Mouse (Mus musculus): Measurements from ENCODE around the gene Edem3. TPM values are rescaled to one million over a fixed set of nuclear protein-coding genes. Genes with fewer than 3 reads are reported as not detected.
"Not testable (repeated sequence)": the region's sequence is repeated elsewhere in the genome, so short reads cannot be mapped to it uniquely, and the experiment has no call there.

Gene Edem3
- polyA plus RNA-seq, 1 experiment from 2014 or later, result 30.2 TPM

- H3K4me2 ChIP-seq (replicated peaks), result no peak overlapping the region
- no peak for ATAC-seq (ENCODE audit: low FRiP score)
- no peaks in the 10 kb centered on the region for H3K27me3 ChIP-seq
- H3K9ac ChIP-seq, result no peak overlapping the region
- no peak overlapping the region for H3K27ac ChIP-seq
- H3K4me3 ChIP-seq, result no peak overlapping the region
- H3K4me1 ChIP-seq, result no peaks in the 10 kb centered on the region
- no peaks in the 10 kb centered on the region for H3K9me3 ChIP-seq (replicated peaks)
- H3K36me3 ChIP-seq, result no peaks in the 10 kb centered on the region
- 91% methylated on average over 8 of the region's 8 CpGs for WGBS
Measured at GRCm38 (mm10) chr1:151718575-151718974, 36.6 kb upstream of the Edem3 start.

- 90% methylated on average over 5 of the region's 5 CpGs for WGBS
- no peak overlapping the region for H3K27ac ChIP-seq
- H3K9me3 ChIP-seq (replicated peaks), result no peaks in the 10 kb centered on the region
- no peaks in the 10 kb centered on the region for H3K36me3 ChIP-seq
- no peak for ATAC-seq (ENCODE audit: low FRiP score)
- H3K4me2 ChIP-seq (replicated peaks), result no peak overlapping the region
- no peak overlapping the region for H3K9ac ChIP-seq
- no peaks in the 10 kb centered on the region for H3K27me3 ChIP-seq
- no peaks in the 10 kb centered on the region for H3K4me1 ChIP-seq
- no peak overlapping the region for H3K4me3 ChIP-seq
Measured at GRCm38 (mm10) chr1:151719911-151720310, 35.3 kb upstream of the Edem3 start.

- 88% methylated on average over 2 of the region's 2 CpGs for WGBS
Measured at GRCm38 (mm10) chr1:151720566-151720965, 34.6 kb upstream of the Edem3 start.

GRCm38 (mm10) chr1:151721357-151721983, 33.7 kb upstream of the Edem3 start:
- H3K9ac ChIP-seq, result no peak overlapping the region
- WGBS, result 84% methylated on average over 10 of the region's 10 CpGs
- ATAC-seq (ENCODE audit: low FRiP score), result no peak
- no peaks in the 10 kb centered on the region for H3K4me1 ChIP-seq
- no peaks in the 10 kb centered on the region for H3K27me3 ChIP-seq
- no peaks in the 10 kb centered on the region for H3K9me3 ChIP-seq (replicated peaks)
- no peak overlapping the region for H3K4me3 ChIP-seq
- H3K36me3 ChIP-seq, result no peaks in the 10 kb centered on the region
- no peak overlapping the region for H3K27ac ChIP-seq
- H3K4me2 ChIP-seq (replicated peaks), result no peak overlapping the region

More at GRCm38 (mm10) chr1:151720566-151720965, 34.6 kb upstream of the Edem3 start:
- Histone ChIP-seq H3K4me3 (no peak overlapping the region), H3K36me3 (no peaks in the 10 kb centered on the region), H3K4me2 (replicated peaks) (no peak overlapping the region), H3K9ac (no peak overlapping the region), H3K27ac (no peak overlapping the region), H3K9me3 (replicated peaks) (no peaks in the 10 kb centered on the region), H3K27me3 (no peaks in the 10 kb centered on the region), H3K4me1 (no peaks in the 10 kb centered on the region)
- ATAC-seq (ENCODE audit: low FRiP score), result no peak

- ATAC-seq (ENCODE audit: low FRiP score), result no peak
- H3K36me3 ChIP-seq, result no peaks in the 10 kb centered on the region
- no peaks in the 10 kb centered on the region for H3K4me1 ChIP-seq
- H3K27me3 ChIP-seq, result no peaks in the 10 kb centered on the region
- H3K4me3 ChIP-seq, result no peak overlapping the region
- no peak overlapping the region for H3K9ac ChIP-seq
- no peak overlapping the region for H3K27ac ChIP-seq
- no peak overlapping the region for H3K4me2 ChIP-seq (replicated peaks)
- WGBS, result 82% methylated on average over 4 of the region's 4 CpGs
- no peaks in the 10 kb centered on the region for H3K9me3 ChIP-seq (replicated peaks)
Measured at GRCm38 (mm10) chr1:151723771-151724170, 31.4 kb upstream of the Edem3 start.

GRCm38 (mm10) chr1:151725590-151725989, 29.6 kb upstream of the Edem3 start:
- Histone ChIP-seq H3K4me3 (no peak overlapping the region), H3K9ac (no peak overlapping the region), H3K36me3 (no peaks in the 10 kb centered on the region), H3K9me3 (replicated peaks) (no peaks in the 10 kb centered on the region), H3K27ac (no peak overlapping the region), H3K4me2 (replicated peaks) (no peak overlapping the region), H3K27me3 (no peaks in the 10 kb centered on the region), H3K4me1 (no peaks in the 10 kb centered on the region)
- 90% methylated on average over 2 of the region's 2 CpGs for WGBS
- ATAC-seq (ENCODE audit: low FRiP score), result no peak

GRCm38 (mm10) chr1:151726358-151726757, 28.8 kb upstream of the Edem3 start:
- Histone ChIP-seq H3K27me3 (no peaks in the 10 kb centered on the region), H3K9me3 (replicated peaks) (no peaks in the 10 kb centered on the region), H3K36me3 (no peaks in the 10 kb centered on the region), H3K4me3 (no peak overlapping the region), H3K4me2 (replicated peaks) (no peak overlapping the region), H3K9ac (no peak overlapping the region), H3K4me1 (no peaks in the 10 kb centered on the region), H3K27ac (no peak overlapping the region)
- WGBS, result 75% methylated on average over 6 of the region's 6 CpGs
- no peak for ATAC-seq (ENCODE audit: low FRiP score)

GRCm38 (mm10) chr1:151728141-151728540, 27.0 kb upstream of the Edem3 start:
- Histone ChIP-seq H3K4me3 (no peak overlapping the region), H3K4me2 (replicated peaks) (no peak overlapping the region), H3K4me1 (no peaks in the 10 kb centered on the region), H3K27me3 (no peaks in the 10 kb centered on the region), H3K27ac (no peak overlapping the region), H3K36me3 (no peaks in the 10 kb centered on the region), H3K9ac (no peak overlapping the region), H3K9me3 (replicated peaks) (no peaks in the 10 kb centered on the region)
- WGBS, result 93% methylated on average over 4 of the region's 4 CpGs
- ATAC-seq (ENCODE audit: low FRiP score), result no peak

- no peak overlapping the region for H3K27ac ChIP-seq
- no peak overlapping the region for H3K4me3 ChIP-seq
- H3K27me3 ChIP-seq, result no peaks in the 10 kb centered on the region
- H3K9me3 ChIP-seq (replicated peaks), result no peaks in the 10 kb centered on the region
- WGBS, result 88% methylated on average over 2 of the region's 2 CpGs
- no peak overlapping the region for H3K9ac ChIP-seq
- H3K4me1 ChIP-seq, result no peaks in the 10 kb centered on the region
- no peak for ATAC-seq (ENCODE audit: low FRiP score)
- H3K36me3 ChIP-seq, result no peaks in the 10 kb centered on the region
- no peak overlapping the region for H3K4me2 ChIP-seq (replicated peaks)
Measured at GRCm38 (mm10) chr1:151737146-151737545, 18.0 kb upstream of the Edem3 start.

- ATAC-seq (ENCODE audit: low FRiP score), result no peak
- no peaks in the 10 kb centered on the region for H3K9me3 ChIP-seq (replicated peaks)
Measured at GRCm38 (mm10) chr1:151741199-151741621, 14.0 kb upstream of the Edem3 start.

GRCm38 (mm10) chr1:151749894-151750293, 5.3 kb upstream of the Edem3 start:
- not testable (repeated sequence) for H3K27ac ChIP-seq; H3K27me3 ChIP-seq; H3K9ac ChIP-seq; H3K4me2 ChIP-seq (replicated peaks); H3K9me3 ChIP-seq (replicated peaks); H3K4me1 ChIP-seq; ATAC-seq (ENCODE audit: low FRiP score); H3K36me3 ChIP-seq; H3K4me3 ChIP-seq
- WGBS, result 96% methylated on average over 2 of the region's 2 CpGs

More at GRCm38 (mm10) chr1:151741199-151741621, 14.0 kb upstream of the Edem3 start:
- Histone ChIP-seq H3K4me2 (replicated peaks) (no peak overlapping the region), H3K27ac (no peak overlapping the region), H3K4me3 (no peak overlapping the region), H3K9ac (no peak overlapping the region), H3K36me3 (no peaks in the 10 kb centered on the region), H3K4me1 (no peaks in the 10 kb centered on the region), H3K27me3 (no peaks in the 10 kb centered on the region)
- WGBS, result 93% methylated on average over 7 of the region's 7 CpGs

GRCm38 (mm10) chr1:151752946-151753345, 2.2 kb upstream of the Edem3 start:
- 78% methylated on average over 4 of the region's 4 CpGs for WGBS
- no peak overlapping the region for H3K27ac ChIP-seq
- peaks cover 15% of the 10 kb centered on the region for H3K4me1 ChIP-seq
- ATAC-seq (ENCODE audit: low FRiP score), result no peak
- H3K4me3 ChIP-seq, result no peak overlapping the region
- H3K9ac ChIP-seq, result no peak overlapping the region
- no peaks in the 10 kb centered on the region for H3K27me3 ChIP-seq
- H3K4me2 ChIP-seq (replicated peaks), result no peak overlapping the region
- H3K9me3 ChIP-seq (replicated peaks), result no peaks in the 10 kb centered on the region
- H3K36me3 ChIP-seq, result no peaks in the 10 kb centered on the region

- Histone ChIP-seq H3K4me3 (no peak overlapping the region), H3K27ac (no peak overlapping the region), H3K4me2 (replicated peaks) (no peak overlapping the region), H3K27me3 (no peaks in the 10 kb centered on the region), H3K36me3 (no peaks in the 10 kb centered on the region), H3K4me1 (peaks cover 15% of the 10 kb centered on the region), H3K9ac (no peak overlapping the region), H3K9me3 (replicated peaks) (no peaks in the 10 kb centered on the region)
- WGBS, result 83% methylated on average over 8 of the region's 8 CpGs
- no peak for ATAC-seq (ENCODE audit: low FRiP score)
Measured at GRCm38 (mm10) chr1:151753374-151753929, 1.7 kb upstream of the Edem3 start.
